Mouse (Mus musculus): ENCODE results near the gene Ubtd2. TPM values are rescaled to one million over a fixed set of nuclear protein-coding genes. Genes with fewer than 3 reads are reported as not detected.

Ubtd2 gene
- total and polyA plus RNA-seq, 2 experiments from 2014 or later: 11.6 to 22.1 TPM

DNA sequence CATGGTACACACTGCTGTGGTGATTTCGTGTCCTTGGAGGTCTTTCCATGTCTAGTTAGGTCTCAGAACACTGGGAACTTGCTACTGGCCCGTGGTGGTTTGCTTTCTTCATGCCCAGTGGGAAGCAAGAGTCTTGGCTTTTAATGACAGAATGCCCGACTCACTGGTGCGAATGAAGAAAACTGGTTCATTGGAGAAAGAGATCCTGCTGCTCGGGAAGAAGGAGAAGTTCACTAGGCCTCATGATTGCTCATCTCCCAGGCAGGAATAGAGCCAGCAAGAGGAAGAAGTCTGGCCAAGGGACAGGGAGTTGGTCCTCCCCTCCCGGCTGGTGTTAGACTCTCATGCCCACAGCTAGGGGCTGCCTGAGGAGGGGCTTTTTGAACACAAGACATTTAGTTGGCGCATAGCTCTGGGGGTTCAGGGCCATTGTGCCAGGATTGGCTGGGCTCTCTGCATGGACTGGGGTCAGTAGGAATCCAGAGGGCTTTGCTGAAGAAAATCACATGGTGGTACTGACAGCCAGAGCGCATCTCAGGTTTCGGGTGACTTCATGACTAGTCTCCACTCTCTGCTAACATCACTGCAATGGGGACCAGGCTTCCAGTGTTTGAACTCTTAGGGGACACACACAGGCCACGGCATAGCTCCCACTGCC lies 101.3 kb downstream of the Ubtd2 start:
- Histone ChIP-seq H3K27me3 (ENCODE audit: control insufficient read depth, insufficient read depth, low read length) (no peaks in the 10 kb centered on the region), H3K27ac (ENCODE audit: low read depth) (no peak overlapping the region), H3K4me2 (ENCODE audit: low read depth, low read length) (no peak overlapping the region), H3K4me3 (ENCODE audit: low read depth, low read length) (no peak overlapping the region), H3K9me3 (replicated peaks; ENCODE audit: control insufficient read depth, low read length) (no peaks in the 10 kb centered on the region), H3K36me3 (replicated peaks; ENCODE audit: control insufficient read depth, insufficient read depth, low read length) (no peaks in the 10 kb centered on the region), H3K9ac (replicated peaks; ENCODE audit: low read depth, low read length) (no peak overlapping the region), H3K4me1 (ENCODE audit: control insufficient read depth, insufficient read depth) (peaks cover 31% of the 10 kb centered on the region)
- DNase-seq (ENCODE audit: low spot score): no peak
- no peak for ATAC-seq (ENCODE audit: insufficient read depth, low read depth)
- TF ChIP-seq CTCF (IDR thresholded peaks at IDR 0.05; ENCODE audit: low read depth): no peak
- 82% methylated on average over 10 of the region's 10 CpGs for WGBS

- H3K27ac ChIP-seq (ENCODE audit: low read depth): no peak overlapping the region
- no peaks in the 10 kb centered on the region for H3K9me3 ChIP-seq (replicated peaks; ENCODE audit: control insufficient read depth, low read length)
- no peak overlapping the region for H3K9ac ChIP-seq (replicated peaks; ENCODE audit: low read depth, low read length)
- WGBS: 84% methylated on average over 4 of the region's 4 CpGs
- no peak for TF ChIP-seq CTCF (IDR thresholded peaks at IDR 0.05; ENCODE audit: low read depth)
- TF ChIP-seq EP300 (IDR thresholded peaks at IDR 0.05; ENCODE audit: low read depth): no peak
- DNase-seq (ENCODE audit: low spot score) (no peak), ATAC-seq (ENCODE audit: insufficient read depth, low read depth) (no peak)
- peaks cover 30% of the 10 kb centered on the region; the same call in 1 of the 2 replicates for H3K4me1 ChIP-seq (ENCODE audit: control insufficient read depth, insufficient read depth)
- no peak overlapping the region for H3K4me2 ChIP-seq (ENCODE audit: low read depth, low read length)
- no peak overlapping the region for H3K4me3 ChIP-seq (ENCODE audit: low read depth, low read length)
- H3K27me3 ChIP-seq (ENCODE audit: control insufficient read depth, insufficient read depth, low read length): no peaks in the 10 kb centered on the region
- H3K36me3 ChIP-seq (replicated peaks; ENCODE audit: control insufficient read depth, insufficient read depth, low read length): no peaks in the 10 kb centered on the region
Measured at GRCm38 (mm10) chr11:32558026-32558425, 102.9 kb downstream of the Ubtd2 start.

GRCm38 (mm10) chr11:32558677-32559076 lies 103.5 kb downstream of the Ubtd2 start:
- Histone ChIP-seq H3K9ac (replicated peaks; ENCODE audit: low read depth, low read length) (no peak overlapping the region), H3K36me3 (replicated peaks; ENCODE audit: control insufficient read depth, insufficient read depth, low read length) (no peaks in the 10 kb centered on the region), H3K4me1 (ENCODE audit: control insufficient read depth, insufficient read depth) (peaks cover 29% of the 10 kb centered on the region; the same call in 1 of the 2 replicates), H3K27ac (ENCODE audit: low read depth) (no peak overlapping the region), H3K27me3 (ENCODE audit: control insufficient read depth, insufficient read depth, low read length) (no peaks in the 10 kb centered on the region), H3K9me3 (replicated peaks; ENCODE audit: control insufficient read depth, low read length) (no peaks in the 10 kb centered on the region), H3K4me3 (ENCODE audit: low read depth, low read length) (no peak overlapping the region), H3K4me2 (ENCODE audit: low read depth, low read length) (no peak overlapping the region)
- ATAC-seq (ENCODE audit: insufficient read depth, low read depth): no peak
- WGBS: 34% methylated on average over 8 of the region's 8 CpGs
- no peak for TF ChIP-seq EP300 (IDR thresholded peaks at IDR 0.05; ENCODE audit: low read depth)
- TF ChIP-seq CTCF (IDR thresholded peaks at IDR 0.05; ENCODE audit: low read depth): no peak
- no peak for DNase-seq (ENCODE audit: low spot score)

DNA sequence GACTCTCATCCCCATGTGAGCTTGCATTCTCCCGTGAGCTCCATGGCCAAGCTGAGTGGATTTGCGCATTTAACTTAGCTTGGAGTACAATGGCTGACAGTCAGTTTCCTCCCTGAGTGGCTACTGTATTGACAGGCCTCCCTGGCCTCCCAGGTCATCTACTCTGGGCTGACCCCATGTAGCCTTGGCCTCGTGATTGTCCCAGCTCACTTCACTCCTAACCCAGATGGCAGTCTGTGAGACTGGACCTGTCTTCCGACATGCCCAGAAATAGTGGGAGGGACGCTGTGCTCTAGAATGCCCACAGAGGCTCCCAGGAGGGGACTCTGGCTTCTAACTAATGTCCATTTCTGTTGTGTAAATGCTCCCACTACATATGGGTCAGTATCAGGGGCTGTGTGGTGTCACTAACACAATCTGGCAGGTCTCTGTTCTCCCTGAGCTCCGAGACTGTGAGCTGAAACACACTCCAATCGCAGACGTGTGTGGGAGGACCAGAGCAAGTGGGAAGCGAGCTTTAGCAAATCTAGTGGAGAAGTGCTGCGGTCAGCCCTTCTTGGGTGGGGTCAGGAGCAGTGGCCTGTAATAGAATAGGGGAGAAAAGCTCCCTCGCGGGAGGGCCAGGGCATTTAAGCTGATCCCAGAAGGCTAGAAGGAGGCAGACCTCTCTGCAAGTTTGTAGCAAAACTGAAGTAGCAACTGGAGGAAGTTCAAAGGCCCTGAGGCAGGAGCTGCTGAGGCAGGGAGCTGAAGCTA lies 105.0 kb downstream of the Ubtd2 start:
- Histone ChIP-seq H3K4me1 (ENCODE audit: control insufficient read depth, insufficient read depth) (peaks cover 28% of the 10 kb centered on the region), H3K9ac (replicated peaks; ENCODE audit: low read depth, low read length) (no peak overlapping the region), H3K4me2 (ENCODE audit: low read depth, low read length) (no peak overlapping the region), H3K4me3 (ENCODE audit: low read depth, low read length) (no peak overlapping the region), H3K36me3 (replicated peaks; ENCODE audit: control insufficient read depth, insufficient read depth, low read length) (no peaks in the 10 kb centered on the region), H3K27me3 (ENCODE audit: control insufficient read depth, insufficient read depth, low read length) (no peaks in the 10 kb centered on the region), H3K27ac (ENCODE audit: low read depth) (no peak overlapping the region), H3K9me3 (replicated peaks; ENCODE audit: control insufficient read depth, low read length) (no peaks in the 10 kb centered on the region)
- TF ChIP-seq EP300 (IDR thresholded peaks at IDR 0.05; ENCODE audit: low read depth) (no peak), CTCF (IDR thresholded peaks at IDR 0.05; ENCODE audit: low read depth) (no peak)
- WGBS: 91% methylated on average over 12 of the region's 12 CpGs
- ATAC-seq (ENCODE audit: insufficient read depth, low read depth) (no peak), DNase-seq (ENCODE audit: low spot score) (no peak)

DNA sequence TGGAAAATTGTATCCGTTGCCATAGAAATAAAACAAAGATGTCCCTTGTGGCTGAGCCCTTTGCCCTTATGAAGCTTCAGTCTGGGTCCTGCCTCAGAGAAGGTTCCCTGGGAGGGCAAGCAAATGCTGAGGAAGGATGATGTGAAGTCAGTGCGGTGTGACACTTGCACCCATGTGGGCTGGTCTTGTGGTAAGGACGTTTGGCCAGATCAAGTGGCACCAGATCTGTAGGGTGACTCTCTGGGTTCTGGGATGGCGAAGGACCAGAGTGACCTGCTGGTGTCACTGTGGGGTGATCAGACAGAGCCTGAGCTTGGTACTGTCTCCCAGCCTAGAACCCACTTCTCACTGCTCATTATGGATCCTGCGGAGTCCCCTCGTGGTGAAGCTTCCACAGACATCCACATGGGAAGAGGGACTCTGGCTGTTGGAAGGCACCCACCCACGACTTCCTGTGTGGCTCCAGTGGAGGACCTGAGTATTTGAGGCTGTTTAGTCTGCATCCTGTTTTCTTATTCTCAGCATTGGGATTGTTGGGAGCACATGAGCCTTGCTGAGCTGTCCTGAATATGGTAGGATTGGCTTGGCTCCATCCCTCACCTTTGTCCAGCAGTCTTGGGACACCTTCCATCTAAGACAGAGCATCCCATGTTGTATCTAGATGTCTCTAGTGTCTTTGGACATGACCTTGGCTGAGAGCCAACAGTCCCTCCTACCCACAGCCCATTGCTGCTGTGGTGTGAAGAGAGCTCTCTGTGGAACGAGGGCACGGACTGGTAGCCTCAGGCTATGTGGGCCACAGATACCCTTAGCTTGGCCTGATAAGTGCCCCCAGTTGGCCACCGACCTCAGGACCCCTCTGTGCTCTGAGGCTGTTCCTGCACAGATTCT lies 106.5 kb downstream of the Ubtd2 start:
- Histone ChIP-seq H3K4me2 (ENCODE audit: low read depth, low read length) (no peak overlapping the region), H3K27me3 (ENCODE audit: control insufficient read depth, insufficient read depth, low read length) (no peaks in the 10 kb centered on the region), H3K4me3 (ENCODE audit: low read depth, low read length) (no peak overlapping the region), H3K9me3 (replicated peaks; ENCODE audit: control insufficient read depth, low read length) (no peaks in the 10 kb centered on the region), H3K36me3 (replicated peaks; ENCODE audit: control insufficient read depth, insufficient read depth, low read length) (no peaks in the 10 kb centered on the region), H3K9ac (replicated peaks; ENCODE audit: low read depth, low read length) (no peak overlapping the region), H3K27ac (ENCODE audit: low read depth) (no peak overlapping the region), H3K4me1 (ENCODE audit: control insufficient read depth, insufficient read depth) (peaks cover 27% of the 10 kb centered on the region)
- no peak for TF ChIP-seq EP300 (IDR thresholded peaks at IDR 0.05; ENCODE audit: low read depth)
- no peak; the same call in 1 of the 2 replicates for TF ChIP-seq CTCF (IDR thresholded peaks at IDR 0.05; ENCODE audit: low read depth)
- ATAC-seq (ENCODE audit: insufficient read depth, low read depth): no peak
- DNase-seq (ENCODE audit: low spot score): no peak
- WGBS: 65% methylated on average over 10 of the region's 10 CpGs

Measured in heart, postnatal 0 days (tissue).